Mouse (Mus musculus) 3T3-L1 (cell line): ENCODE measurements around the gene Gm4869.
"Not testable (repeated sequence)": the region's sequence is repeated elsewhere in the genome, so short reads cannot be mapped to it uniquely, and the experiment has no call there.

Experiments used
- DNase-seq: peaks from one replicate; pipeline ENCODE4 v3.0.0-alpha.2; 2015; ENCODE audit warnings: low read depth, low spot score

The Gm4869 gene

DNA sequence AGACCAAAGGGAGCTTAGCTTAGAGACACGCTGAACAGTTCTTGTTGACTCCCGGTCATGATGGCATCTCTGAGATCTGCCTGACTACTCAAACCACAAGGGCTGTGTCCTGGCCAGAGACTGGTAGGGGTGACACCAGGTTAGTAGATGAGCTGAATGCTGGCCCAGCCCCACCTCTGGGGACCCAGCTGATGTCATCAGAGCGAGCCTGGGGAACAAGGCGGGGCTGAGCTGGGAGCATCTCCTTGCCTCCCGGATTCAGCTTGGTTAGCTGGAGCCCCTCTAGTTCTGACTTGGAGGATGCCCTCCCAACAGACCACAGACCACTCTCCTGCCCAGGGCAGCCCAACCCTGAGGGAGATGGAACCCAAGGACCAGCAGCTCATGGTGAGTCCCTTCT is at the start of gene Gm4869:
TSS of gene Gm4869 (plus strand) at position 301 of the 400 bp plus-strand sequence.
- DNase-seq, result no peak

DNA sequence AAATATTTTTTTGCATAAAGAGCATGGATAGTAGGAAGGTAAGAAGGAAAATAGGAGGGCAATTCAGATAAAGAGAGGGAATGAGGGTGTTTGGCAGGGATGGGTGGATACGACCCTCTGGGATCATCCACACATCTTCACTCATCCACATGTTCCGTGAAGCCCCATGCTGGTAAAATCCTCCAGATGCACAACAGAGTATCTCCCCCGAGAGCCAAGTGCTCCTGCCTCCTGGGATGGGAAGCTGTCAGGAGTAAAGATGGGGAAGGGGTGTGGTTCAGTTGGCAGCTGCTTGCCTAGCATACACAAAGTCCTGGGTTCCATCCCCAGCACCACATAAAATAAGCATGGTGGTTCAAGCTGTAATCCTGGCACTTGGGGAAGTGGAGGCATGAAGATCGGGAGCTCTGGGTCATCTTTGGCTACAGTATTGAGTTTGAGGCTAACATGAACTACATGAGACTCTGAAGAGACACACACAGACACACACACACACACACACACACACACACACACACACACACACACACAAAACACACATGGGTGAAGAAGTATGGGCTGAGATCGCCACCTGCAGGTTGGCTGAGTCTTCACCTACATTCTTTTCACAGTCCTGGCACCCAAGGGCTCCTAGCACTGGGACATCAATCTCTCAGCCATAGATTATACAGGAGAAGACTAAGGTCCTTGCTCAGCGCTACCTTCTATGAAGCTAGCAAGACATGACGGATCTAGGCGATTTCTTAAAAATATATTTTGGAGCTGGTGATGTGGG is 49.1 kb upstream of the Gm4869 start:
- DNase-seq, result peak; percentile 85

DNA sequence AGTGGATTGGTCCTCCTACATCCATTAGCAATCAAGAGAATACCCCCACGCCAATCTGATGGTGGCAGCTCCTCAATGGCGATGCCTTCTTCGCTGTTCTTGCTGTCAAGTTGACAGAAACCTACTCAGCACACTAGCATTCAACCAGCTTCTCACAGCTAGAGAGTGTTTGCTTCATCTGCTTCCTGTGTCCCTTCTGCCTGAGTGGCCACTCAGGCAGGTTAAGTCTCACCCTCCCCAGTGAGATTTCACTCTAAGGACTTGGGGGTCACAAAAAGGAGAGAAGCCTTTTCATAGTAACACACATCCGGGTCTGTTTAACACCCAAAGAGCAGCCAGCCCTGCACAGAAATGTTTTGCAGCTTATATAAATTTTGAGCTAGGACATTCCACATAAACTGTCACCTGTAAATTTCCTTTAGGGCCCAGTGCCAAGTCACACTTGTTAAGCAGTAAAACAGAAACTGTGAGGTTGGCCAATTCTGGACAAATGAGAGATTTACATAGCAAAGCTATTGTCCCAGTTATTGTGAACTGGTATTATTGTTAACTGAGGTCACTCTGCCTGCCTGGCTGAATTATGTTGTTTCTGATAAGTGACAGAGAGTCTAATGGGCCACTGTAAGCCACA is 42.7 kb upstream of the Gm4869 start:
- DNase-seq, result no peak

DNA sequence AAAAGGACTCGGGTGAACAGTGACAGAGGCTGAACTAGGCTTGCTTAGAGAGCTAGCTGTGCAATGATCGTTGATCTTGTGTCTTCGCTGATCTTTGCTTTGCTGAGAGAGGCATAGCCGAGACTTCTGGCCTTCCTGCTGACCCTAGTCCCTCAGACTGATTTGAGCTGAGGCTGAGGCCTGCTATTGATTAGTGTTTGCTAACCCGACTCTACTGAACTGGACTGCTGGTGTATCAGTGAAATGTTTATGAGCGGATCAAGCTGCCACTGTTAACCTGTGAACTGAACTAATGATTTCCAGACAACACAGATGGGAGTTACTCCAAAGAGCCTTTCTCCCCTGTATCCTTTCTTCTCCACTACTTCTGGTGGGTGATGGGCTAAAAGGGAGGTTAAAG is 40.3 kb upstream of the Gm4869 start:
- DNase-seq, result no peak

DNA sequence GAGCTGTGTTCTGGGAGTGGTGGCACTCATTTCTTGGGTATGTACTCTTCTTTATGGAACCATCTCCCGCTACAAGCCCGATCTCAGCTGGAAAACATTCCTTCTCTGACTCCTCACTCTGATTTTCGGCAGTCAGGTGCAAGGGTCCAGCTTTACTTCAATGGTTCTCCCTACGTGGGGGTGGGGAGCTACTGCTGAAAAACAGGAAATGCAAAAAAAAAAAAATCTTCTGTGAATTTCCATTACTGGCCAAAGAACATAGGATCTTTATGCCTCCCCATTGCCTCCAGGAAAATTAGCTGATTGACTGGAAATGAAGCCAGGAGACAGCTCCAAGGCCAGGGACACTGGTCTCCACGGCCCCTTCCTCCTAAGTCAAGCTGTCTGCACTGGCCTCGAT is 38.8 kb upstream of the Gm4869 start:
- no peak for DNase-seq

DNA sequence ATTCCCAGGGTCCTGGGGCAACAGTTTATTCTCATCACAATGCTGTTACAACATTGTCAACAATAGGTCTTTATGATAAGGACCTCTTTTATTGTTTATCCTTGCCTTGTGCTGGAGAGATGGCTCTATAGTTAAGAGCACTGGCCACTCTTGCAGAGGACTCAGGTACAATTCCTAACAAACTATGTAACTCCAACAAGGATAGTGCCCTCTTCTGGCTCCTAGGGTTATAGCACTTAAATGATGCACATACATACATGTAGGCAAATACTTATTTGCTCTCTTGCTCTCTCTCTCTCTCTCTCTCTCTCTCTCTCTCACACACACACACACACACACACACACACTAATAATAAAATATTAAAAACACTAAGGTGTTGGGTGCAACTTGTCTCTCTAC is 36.6 kb upstream of the Gm4869 start:
- DNase-seq, result no peak

DNA sequence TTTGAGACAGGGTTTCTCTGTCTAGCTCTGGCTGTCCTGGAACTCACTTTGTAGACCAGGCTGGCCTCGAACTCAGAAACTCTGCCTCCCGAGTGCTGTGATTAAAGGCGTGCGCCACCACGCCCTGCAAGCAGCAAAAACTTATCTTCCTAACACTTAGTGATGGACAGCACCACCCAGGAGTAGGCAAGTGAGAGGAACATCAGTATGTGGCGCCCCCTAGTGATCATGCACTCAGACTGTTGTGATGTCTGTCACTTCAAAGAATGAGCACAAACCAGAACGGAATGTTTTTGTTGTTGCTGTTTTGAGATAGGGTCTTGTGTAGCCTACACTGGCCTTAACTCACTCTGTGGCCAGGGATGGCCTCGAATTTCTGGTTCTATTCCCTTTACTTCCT is 34.1 kb upstream of the Gm4869 start:
- DNase-seq, result peak; percentile 92

DNA sequence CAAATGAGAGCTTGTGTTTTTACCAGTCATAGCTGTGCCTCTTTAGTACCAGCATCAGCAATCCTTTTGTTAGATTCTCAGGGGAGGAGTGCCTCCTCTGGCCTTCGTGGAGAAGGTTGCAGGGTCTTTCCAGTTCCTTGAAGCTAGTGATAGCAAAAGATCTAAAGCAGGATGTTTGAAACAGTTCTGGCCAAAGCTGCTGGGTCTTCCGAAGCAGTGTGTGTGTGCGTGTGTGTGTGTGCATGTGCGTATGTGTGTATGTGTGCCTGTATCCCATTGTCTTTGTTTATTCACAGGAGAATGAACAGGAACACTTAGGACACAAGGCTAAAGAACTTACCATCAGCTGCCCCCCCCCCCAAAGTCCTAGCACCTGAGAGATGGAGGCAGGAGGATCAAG is 30.8 kb upstream of the Gm4869 start:
- no peak for DNase-seq

DNA sequence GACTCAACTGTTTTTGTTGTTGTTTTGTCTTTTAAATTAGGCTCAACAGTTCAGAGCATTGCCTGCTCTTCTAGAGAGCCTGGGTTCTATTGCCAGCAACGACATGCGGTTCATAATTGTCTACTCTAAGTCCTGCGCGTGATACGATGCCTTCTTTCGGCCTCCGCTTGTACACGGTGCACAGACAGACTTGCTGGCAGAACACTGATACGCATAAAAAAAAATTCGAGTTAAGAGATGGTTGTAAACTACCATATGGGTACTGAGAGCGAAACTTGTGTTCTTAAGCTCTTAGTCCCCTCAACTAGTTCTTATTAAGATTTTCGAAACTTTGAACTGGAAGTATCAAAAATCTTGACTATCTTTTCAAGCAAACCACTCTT is 27.3 kb upstream of the Gm4869 start:
- no peak for DNase-seq

DNA sequence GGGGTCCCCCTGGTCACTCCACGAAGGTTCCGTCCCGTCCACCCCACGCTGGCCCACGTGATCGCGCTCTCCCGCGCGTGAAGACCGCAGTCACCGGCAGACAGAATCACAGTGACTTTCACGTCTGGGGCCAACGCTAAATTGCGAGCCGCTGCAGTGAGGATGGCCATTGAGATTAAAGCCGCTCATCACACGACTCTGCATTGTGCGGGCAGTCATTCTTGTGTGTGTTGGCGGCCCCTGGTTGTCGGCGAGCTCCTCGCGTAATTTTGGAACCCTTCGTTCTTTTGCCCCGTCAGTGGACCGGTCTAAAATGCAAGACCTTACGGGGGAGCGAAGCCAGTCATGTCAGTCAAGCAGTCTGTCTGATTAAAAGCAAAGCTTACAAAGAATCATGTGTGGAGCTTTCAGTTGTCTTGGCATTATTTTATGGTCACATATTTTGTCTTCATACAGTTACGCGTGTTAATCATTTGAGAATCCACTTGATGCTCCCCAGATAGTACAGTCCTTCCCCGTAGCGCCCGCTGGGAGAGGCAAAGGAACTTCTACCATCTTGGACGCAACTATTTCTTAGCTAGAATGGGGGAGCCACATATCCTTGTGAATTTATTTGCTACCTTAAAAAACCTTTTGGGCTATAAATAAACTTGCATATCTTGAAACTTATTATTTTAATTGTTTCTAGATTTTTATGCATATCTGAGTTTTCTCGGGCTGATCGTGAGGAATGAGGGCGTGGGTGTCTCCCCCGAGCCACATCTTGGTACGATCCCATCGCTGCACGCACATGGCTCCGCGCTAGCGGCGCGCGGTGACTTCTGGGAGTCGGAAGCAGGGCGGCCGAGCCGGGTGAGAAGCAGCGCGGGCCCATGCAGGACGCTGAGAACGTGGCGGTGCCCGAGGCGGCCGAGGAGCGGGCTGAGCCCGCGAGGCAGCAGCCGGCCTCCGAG is 26.7 kb upstream of the Gm4869 start, which contains the start of gene Eif3b:
TSS of gene Eif3b (plus strand) at position 840 of the 953 bp plus-strand sequence.
- peak; percentile 96 for DNase-seq

DNA sequence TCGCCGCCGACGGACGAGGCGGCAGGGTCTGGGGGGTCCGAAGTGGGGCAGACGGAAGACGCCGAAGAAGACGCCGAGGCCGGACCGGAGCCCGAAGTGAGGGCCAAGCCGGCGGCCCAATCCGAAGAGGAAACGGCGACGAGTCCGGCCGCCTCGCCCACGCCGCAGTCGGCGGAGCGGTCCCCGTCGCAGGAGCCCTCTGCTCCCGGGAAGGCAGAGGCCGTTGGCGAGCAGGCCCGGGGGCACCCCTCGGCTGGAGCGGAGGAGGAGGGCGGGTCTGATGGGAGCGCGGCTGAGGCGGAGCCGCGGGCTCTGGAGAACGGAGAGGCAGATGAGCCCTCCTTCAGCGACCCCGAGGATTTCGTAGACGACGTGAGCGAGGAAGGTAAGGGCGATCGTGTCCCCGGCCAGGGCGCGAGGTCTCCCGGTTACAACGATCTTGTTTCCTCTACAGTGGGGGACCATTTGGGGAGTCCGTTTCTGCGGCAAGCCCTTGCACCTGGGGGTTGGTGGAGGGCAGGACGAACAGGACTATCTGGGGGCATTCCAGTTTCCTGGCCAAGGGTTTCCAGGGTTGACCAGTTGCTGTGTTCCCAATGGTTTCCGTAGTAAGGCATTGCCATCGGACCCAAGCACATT is 25.9 kb upstream of the Gm4869 start:
- peak; percentile 52 for DNase-seq

DNA sequence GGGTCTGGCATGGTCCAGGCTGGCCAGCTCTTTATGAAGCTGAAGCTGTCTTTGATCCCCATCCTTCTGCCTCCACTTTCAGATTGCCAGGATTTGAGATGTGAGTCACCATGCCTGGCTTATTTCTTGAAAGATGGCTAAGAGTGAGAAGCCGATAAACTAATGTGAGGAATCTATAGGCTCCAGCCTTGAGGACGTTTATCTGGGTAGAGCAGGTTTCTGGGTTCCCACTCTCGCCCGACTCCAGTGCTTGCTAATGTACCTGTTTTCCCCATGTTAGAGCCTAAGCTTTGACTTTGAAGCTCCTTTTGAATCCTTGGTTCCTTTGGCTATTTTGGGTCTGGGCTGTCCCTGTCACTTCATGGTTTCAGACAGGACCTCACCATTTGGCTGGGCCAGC is 24.8 kb upstream of the Gm4869 start:
- DNase-seq, result peak; percentile 53

DNA sequence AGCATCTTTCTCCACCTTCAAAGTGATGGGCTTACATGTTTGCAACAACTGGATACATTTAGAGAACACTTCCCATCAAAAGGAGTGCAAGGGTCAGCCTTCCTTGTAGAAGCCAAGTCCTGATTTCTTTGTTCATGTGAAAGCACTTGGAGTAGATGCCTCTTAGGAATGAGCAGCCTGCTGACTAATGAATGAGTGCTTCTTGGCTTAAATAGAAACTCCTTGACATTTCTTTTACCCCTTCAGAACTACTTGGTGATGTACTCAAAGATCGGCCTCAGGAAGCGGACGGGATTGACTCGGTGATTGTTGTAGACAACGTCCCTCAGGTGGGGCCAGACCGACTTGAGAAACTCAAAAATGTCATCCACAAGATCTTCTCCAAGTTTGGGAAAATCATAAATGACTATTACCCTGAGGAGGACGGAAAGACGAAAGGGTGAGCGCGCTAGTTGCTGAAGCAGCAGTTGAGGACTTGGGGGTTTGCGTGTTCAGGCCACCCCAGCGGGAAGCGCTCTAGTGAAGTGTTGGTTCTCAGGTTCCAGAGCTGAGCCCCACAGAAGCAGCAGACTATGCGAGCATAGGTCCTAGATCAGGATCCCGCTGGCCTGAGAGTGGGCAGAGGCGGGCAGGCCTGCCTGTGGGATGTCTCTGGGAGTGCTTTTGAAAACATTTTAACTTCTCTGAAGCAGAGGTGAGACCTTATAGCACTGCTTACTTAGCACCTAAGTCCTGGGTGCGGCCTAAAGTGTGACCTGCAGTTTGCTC is 20.2 kb upstream of the Gm4869 start:
- DNase-seq, result no peak

DNA sequence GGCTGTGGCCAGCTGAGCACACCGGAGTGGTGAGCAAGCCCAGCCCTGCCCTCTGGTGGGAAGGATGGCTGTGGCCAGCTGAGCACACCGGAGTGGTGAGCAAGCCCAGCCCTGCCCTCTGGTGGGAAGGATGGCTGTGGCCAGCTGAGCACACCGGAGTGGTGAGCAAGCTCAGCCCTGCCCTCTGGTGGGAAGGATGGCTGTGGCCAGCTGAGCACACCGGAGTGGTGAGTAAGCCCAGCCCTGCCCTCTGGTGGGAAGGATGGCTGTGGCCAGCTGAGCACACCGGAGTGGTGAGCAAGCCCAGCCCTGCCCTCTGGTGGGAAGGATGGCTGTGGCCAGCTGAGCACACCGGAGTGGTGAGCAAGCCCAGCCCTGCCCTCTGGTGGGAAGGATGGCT is 6.3 kb upstream of the Gm4869 start:
- peak; percentile 67 for DNase-seq

DNA sequence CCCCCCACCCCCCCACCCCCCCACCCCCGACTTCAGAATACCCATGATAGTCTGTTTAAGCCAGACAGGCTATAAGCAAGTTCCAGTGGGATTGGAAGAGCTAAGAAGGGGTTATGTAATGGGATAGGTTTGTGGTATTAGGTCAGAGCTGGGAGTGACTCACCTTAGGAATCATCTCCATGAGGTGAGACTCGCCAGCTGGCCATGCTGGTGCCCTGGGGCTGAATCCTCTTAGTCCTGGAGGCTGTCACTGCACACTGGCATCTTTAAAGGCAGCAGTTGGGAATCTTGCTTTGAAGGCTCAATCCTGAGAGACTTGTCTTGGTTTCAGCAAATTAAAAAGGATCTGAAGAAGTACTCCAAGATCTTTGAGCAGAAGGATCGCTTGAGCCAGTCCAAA is 4.0 kb upstream of the Gm4869 start:
- DNase-seq, result peak; percentile 84

DNA sequence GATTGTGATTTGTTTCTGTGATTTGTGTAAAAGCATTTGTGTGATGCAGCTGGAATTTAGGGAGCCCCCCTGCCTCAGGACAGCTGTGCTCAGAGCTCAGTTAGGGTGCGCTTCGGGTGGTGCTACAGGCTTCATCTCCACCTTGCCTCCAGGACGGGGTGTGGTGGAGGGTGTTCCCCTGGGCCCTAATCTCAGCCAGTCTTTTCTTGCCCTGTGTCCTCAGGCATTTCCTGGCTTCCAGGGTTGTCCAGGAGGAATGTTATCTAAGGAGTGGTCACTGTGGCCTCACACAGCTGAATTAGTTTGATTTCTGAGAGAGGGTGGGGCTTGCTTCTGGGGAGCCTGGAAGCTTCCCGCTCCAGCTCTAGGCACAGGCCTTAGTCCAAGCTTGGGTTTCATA is 1.4 kb upstream of the Gm4869 start:
- DNase-seq, result peak; percentile 69

DNA sequence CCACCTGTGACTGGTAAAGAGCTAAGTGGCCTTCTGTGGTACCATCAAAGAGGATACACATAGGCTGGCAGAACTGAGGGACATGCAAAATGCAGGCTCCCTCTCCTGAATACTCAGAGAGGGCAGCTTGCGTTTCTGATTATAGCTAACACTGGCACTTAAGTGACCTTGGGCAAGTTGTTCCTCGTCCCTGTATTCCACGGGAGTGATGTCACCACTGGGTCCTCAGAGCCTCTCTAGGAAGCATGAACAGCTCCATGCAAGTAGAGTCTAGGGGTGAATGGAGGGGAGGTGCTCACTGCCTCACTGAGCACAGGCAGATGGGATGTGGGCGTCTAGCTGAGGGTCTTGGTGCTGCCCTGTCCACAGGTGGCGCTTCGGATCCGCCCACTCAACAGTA is 609 bp downstream of the Gm4869 start:
- DNase-seq, result no peak

DNA sequence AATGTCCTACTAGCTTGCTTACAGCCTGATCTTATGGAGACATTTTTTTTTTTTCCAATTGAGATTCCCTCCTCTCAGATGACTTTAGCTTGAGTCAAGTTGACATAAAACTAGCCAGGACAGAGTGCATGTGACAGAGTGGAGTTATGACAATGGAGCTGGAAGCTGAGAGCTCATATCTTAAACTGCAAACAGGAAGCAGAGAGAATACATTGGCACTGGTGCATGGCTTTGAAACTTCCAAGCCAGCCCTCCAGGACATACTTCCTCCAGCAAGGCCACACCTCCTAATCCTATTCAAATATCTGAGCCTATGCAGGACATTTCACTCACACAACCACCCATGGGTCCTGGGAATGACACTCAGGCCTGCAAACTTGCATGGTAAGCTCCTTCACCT is 9.0 kb downstream of the Gm4869 start:
- DNase-seq, result no peak

DNA sequence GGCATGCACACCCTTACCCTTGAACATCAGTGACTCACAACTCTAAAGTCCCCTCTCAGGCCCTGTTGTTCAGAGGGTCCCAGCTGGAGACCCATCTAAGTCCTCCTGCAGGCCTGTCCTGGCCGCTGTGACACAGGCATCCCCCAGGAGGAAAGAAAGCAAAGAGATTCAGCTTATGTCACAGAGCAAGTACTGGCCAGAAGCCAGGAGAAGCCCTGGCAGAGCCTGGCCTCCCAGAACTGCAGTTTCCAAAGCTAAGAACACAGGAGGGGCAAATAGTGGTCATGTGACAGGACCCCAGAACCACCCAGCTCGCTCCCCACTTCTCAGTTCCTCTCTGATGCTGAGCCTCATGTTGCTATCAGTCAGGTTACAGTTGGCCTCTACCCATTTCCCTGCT is 10.0 kb downstream of the Gm4869 start:
- no peak for DNase-seq

DNA sequence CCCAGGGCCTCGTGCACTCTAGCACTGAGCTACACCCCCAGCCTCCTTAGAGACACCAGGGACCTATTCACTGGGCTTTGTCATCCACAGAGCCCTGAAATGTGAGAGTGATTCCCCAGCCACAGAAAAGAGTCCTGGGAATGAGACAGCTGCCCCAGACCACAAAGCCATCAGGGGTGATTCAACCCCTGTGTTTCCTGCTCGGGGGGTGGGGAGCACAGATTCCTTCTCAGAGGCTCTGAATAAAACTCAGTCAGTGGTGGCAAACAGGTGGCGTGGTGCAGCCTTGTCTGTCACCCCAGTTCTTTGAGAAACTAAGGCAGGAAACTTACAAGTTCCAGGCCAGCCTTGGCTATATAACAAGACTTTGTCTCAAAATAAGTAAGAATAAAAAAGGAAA is 16.0 kb downstream of the Gm4869 start:
- peak; percentile 57 for DNase-seq

DNA sequence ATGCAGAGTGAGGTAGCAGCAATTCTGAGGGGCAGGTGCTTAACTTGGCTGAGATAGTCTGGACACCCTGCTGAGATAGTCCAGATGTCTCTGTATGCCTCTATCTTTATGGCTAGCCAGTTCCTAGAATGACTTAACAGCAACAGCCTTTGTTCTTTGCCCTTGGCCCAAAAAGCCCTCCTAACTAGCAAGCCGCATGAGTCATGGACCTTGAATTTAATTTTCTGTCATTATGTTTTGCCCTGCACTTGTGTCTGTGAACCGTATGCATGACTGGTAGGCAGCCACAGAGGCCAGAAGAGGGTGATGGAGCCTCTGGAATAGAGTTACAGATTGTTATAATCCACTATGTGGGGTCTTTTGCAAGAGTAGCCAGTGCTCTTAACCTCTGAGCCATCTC is 17.7 kb downstream of the Gm4869 start:
- DNase-seq, result not testable (repeated sequence)
